Mouse (Mus musculus): Measurements from ENCODE around the gene Trip12. TPM values are rescaled to one million over a fixed set of nuclear protein-coding genes. Genes with fewer than 3 reads are reported as not detected.

The Trip12 gene
- total RNA-seq, 2 experiments from 2014 or later: 112 to 189 TPM

DNA sequence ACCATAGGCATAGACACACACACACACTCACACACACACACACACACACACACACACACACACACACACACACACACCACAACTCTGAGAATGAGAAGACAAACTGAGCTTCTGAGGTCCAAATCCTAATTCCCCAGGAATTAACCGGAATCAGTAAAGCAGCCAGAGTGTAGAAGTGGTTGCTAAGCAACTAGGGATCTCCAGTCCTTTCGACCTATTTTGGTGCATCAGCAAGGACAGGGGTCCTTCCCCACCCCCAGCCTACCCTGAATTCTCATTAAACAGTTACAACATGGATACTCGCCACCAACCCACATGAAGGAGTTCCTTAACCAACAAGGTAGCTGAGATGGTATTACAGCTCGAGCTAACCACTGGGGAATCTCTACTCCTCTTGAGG lies 162.4 kb downstream of the Trip12 start:
- ATAC-seq (replicated peaks; ENCODE audit: poor library complexity): no peak

Other genes with a start within 250 kb of the Trip12 start
- gene Dner, start 144.3 kb downstream of the Trip12 start, total RNA-seq (2015): 0.12 TPM in 1 of 2 replicates, not detected in the other
- gene Dner, start 144.3 kb downstream of the Trip12 start, total RNA-seq (2017): not detected in 2 replicates
- gene Fbxo36, start 675 bp downstream of the Trip12 start, total RNA-seq (2015): 4.8 and 9.0 TPM in 2 replicates
- 0.84 and 2.0 TPM in 2 replicates for gene Fbxo36, start 675 bp downstream of the Trip12 start, total RNA-seq (2017)
- not detected in 2 replicates for gene Slc16a14, start 94.6 kb upstream of the Trip12 start, total RNA-seq (2015)
- gene Slc16a14, start 94.6 kb upstream of the Trip12 start, total RNA-seq (2017): not detected in 2 replicates